Mouse (Mus musculus): ENCODE measurements around the gene Fhl2.

DNA sequence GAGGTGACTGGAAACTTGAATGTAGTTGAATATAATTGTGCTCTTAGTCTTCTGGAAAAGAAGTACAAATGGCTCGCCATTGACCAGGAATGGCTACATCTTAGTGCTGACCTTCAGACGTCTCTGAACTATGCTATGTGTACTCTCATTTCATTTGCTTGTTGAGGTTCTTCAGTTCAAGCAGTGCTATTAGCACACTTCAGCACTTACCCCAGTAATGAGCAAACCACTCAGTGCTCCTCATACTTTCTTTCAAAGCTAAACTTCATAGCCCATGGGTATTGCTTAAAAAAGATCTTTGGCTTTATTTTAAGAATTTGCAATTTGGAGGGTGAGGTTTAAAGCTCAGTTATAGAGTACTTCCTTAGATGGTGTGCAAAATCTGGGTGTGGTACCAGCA, 88.1 kb downstream of the Fhl2 start:
- TF ChIP-seq POLR2A (IDR thresholded peaks at IDR 0.05; ENCODE audit: control insufficient read depth, extremely low read depth, insufficient read depth, low read length, poor library complexity): no peak
- no peak for TF ChIP-seq CTCF (IDR thresholded peaks at IDR 0.05; ENCODE audit: borderline replicate concordance, control insufficient read depth, extremely low read depth, insufficient read depth, low read length, poor library complexity)

Data from thymus, adult 2 months (tissue).